Mouse (Mus musculus) limb, embryonic 13.5 days (tissue): ENCODE measurements around the gene L3hypdh. TPM values are rescaled to one million over a fixed set of nuclear protein-coding genes. Genes with fewer than 3 reads are reported as not detected.

Source experiments
- ATAC-seq: fragments of 200-750 bp; cut with Nextera tagmentation; 2 replicates; pipeline ENCODE4 v1.8.0; 2017; ENCODE audit warnings: low read depth, moderate number of reproducible peaks, moderate TSS enrichment; ENCODE audit not compliant: low FRiP score
- H3K27ac ChIP-seq: fragments of 300-500 bp; sonication (generic); 2 replicates; pipeline ENCODE4 v1.5.1; 2015; ENCODE audit warnings: inconsistent platforms, mild to moderate bottlenecking, moderate library complexity
- H3K27me3 ChIP-seq: fragments of 300-500 bp; sonication (generic); 2 replicates; pipeline ENCODE4 v1.6.1; 2015; ENCODE audit warnings: mild to moderate bottlenecking, inconsistent platforms
- H3K36me3 ChIP-seq: fragments of 300-500 bp; sonication (generic); 2 replicates; pipeline ENCODE4 v1.6.1; 2015; ENCODE audit warnings: inconsistent platforms, mild to moderate bottlenecking, moderate library complexity
- H3K4me1 ChIP-seq: fragments of 300-500 bp; sonication (generic); 2 replicates; pipeline ENCODE4 v1.6.1; 2015; ENCODE audit warnings: inconsistent platforms
- H3K4me2 ChIP-seq: fragments of 300-500 bp; sonication (generic); replicated peaks from 2 replicates; pipeline ENCODE4 v1.6.1; 2015; ENCODE audit warnings: inconsistent platforms, mild to moderate bottlenecking, moderate library complexity
- H3K4me3 ChIP-seq: fragments of 300-500 bp; sonication (generic); 2 replicates; pipeline ENCODE4 v1.5.1; 2015; ENCODE audit warnings: moderate library complexity, mild to moderate bottlenecking, inconsistent platforms
- H3K9ac ChIP-seq: fragments of 300-500 bp; sonication (generic); 2 replicates; pipeline ENCODE4 v1.6.1; 2015; ENCODE audit warnings: mild to moderate bottlenecking, inconsistent platforms
- H3K9me3 ChIP-seq: fragments of 300-500 bp; sonication (generic); 2 replicates; pipeline ENCODE4 v1.6.1; 2016; ENCODE audit warnings: inconsistent platforms
- WGBS: fragments of 180-500 bp; shearing (Covaris S2); methylation state at CpG from one replicate; pipeline ENCODE4 v1.1.7; 2015; 5-methylcytosine and 5-hydroxymethylcytosine counted together
- polyA plus RNA-seq: library from polyadenylated mRNA; unstranded; fragments of >200 nt; fragmentation: Nextera tagmentation; extraction: Ambion mirVana; gene quantifications from 2 replicates; pipeline ENCODE4 v1.2.1, GENCODE M21; 2015

L3hypdh gene
- polyA plus RNA-seq = 17.9 and 18.0 TPM in 2 replicates

DNA sequence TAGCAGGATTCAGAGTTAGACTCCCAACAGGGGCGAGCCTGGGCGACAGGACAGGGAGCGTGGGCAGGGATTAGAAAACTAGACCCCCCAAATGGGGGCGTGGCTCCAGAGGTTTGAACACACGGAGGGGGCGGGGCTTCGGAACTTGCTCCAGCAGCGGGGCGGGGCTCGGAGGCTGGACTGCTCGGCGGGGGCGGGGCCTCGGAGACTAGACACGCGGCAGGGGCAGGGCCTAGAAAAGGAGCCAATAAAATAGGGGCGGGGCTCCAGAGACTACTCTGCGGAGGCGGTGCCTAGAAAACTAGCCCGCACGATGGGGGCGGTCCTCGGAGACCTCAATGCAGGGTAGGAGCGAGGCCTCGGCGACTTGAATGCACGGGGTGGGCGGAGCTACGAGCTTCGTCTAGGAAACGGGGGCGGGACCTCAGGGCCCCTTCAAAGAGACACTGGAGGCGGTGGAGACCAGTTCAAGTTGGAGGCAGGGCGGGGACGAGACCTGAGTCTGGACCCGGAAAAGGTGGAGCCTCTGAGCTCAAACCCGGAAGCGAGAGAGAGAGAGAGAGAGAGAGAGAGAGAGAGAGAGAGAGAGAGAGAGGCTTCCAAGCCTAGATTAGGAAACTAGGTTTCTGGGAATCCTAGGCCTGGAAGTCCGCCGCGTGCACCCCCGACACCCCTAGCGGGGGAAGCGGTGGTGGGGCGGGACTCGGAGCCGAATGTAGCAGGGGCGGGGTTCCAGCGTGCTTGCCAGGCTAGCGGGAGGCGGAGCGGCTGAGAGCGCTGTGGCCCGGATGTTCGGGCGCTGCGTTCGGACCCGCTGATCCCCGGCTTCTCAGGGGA is at the start of gene L3hypdh, which contains the start of gene Jkamp:
Gene L3hypdh, minus strand, starts transcription at position 111 of the 837 bp plus-strand sequence.
Gene Jkamp, plus strand, starts transcription at position 261 of the 837 bp plus-strand sequence.
- H3K4me1 ChIP-seq = peaks cover 32% of the 10 kb centered on the region
- H3K4me2 ChIP-seq = peak within 1 kb of the TSS; percentile 88
- H3K36me3 ChIP-seq = peaks cover 6% of the 10 kb centered on the region
- H3K27ac ChIP-seq = peak within 1 kb of the TSS; percentile 94
- under 1% methylated on average over 59 of the region's 60 CpGs for WGBS
- H3K4me3 ChIP-seq = peak within 1 kb of the TSS; percentile 74
- ATAC-seq = peak; percentile 98
- H3K9ac ChIP-seq = peak within 1 kb of the TSS; percentile 84
- H3K27me3 ChIP-seq = no peaks in the 10 kb centered on the region
- H3K9me3 ChIP-seq = no peaks in the 10 kb centered on the region

DNA sequence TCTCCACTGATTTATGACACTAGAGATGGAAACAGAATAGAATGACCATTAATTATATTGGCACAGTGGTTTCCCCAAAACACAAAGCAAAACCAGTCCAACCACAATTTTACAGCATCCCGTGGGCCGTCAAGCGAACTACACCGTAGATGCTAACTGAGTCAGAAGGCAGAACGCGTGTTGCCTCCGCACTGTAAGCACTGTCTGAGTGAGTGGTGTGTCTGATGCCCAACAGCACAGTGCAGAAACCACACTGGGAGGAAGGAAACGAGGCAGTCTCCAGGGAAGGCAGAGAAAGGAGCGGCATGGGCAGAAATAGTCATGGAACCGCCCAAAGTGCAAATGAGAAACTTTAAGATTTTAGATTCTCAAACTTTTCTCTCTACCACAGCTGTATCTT is 44.0 kb upstream of the L3hypdh start:
- Histone ChIP-seq H3K27ac (no peak overlapping the region), H3K4me3 (no peak overlapping the region), H3K36me3 (no peaks in the 10 kb centered on the region), H3K27me3 (no peaks in the 10 kb centered on the region), H3K4me1 (no peaks in the 10 kb centered on the region), H3K4me2 (no peak overlapping the region), H3K9ac (no peak overlapping the region), H3K9me3 (no peaks in the 10 kb centered on the region)
- ATAC-seq = no peak
- WGBS = 90% methylated on average over 10 of the region's 10 CpGs

DNA sequence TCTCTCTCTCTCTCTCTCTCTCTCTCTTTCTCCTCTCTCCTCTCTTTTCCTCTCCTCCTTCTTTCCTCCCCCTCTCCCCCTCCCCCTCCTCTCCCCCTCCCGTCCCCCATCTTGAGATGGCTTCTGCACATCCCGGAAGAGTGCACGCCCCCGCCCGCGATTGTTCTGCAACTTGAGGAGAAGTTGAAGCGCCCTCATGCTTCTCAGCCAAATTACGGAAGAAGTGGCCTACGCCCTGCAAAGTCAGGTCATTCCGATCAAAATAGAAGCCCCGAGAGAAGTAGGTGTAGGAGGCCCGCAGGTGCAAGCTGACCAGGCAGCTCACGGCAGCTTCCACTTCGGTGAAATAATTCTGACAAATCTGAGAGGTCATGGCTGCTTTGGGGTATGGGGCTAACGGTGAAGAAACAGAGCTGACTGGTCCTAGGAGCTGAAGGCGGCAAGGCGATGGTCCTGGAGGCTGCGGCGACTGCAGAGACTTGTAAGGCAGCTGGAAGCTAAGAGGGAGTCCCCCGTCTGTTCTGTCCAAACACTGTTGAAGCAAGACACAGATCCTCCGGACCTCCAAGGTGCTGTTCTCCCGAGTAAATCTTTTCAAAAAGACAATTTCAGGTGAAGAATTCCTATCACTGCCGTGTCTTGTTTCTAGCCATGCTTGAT is 30.6 kb upstream of the L3hypdh start:
- 76% methylated on average over 22 of the region's 23 CpGs for WGBS
- H3K4me2 ChIP-seq = no peak overlapping the region
- 0 out of 2 replicates have a peak, but pooled peaks cover 3% of the 10 kb centered on the region for H3K27me3 ChIP-seq
- H3K4me1 ChIP-seq = no peaks in the 10 kb centered on the region
- H3K36me3 ChIP-seq = no peaks in the 10 kb centered on the region
- H3K9me3 ChIP-seq = no peaks in the 10 kb centered on the region
- H3K27ac ChIP-seq = no peak overlapping the region
- H3K4me3 ChIP-seq = no peak overlapping the region
- H3K9ac ChIP-seq = no peak overlapping the region
- no peak for ATAC-seq

DNA sequence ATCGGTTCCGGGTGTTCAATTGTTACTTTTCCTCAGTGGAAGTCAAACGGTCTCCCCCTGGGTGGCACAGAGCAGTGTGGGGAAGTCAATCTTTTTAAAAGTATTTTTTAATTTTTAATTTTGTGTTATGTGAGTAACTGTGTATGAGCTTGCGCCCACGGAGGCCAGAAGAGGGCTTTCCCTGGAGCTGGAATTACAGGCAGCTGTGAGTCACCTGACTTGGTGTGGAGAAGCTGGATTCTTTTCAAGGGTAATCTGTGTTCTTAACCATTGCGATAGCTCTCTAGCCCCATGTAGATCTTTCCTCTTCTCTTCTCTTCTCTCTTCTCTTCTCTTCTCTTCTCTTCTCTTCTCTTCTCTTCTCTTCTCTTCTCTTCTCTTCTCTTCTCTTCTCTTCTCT is 29.9 kb upstream of the L3hypdh start:
- H3K4me1 ChIP-seq = no peaks in the 10 kb centered on the region
- 0 out of 2 replicates have a peak, but pooled peaks cover 3% of the 10 kb centered on the region for H3K27me3 ChIP-seq
- H3K27ac ChIP-seq = no peak overlapping the region
- no peak overlapping the region for H3K9ac ChIP-seq
- no peaks in the 10 kb centered on the region for H3K9me3 ChIP-seq
- no peak overlapping the region for H3K4me2 ChIP-seq
- no peak for ATAC-seq
- WGBS = 72% methylated on average over 6 of the region's 6 CpGs
- H3K36me3 ChIP-seq = no peaks in the 10 kb centered on the region
- no peak overlapping the region for H3K4me3 ChIP-seq

DNA sequence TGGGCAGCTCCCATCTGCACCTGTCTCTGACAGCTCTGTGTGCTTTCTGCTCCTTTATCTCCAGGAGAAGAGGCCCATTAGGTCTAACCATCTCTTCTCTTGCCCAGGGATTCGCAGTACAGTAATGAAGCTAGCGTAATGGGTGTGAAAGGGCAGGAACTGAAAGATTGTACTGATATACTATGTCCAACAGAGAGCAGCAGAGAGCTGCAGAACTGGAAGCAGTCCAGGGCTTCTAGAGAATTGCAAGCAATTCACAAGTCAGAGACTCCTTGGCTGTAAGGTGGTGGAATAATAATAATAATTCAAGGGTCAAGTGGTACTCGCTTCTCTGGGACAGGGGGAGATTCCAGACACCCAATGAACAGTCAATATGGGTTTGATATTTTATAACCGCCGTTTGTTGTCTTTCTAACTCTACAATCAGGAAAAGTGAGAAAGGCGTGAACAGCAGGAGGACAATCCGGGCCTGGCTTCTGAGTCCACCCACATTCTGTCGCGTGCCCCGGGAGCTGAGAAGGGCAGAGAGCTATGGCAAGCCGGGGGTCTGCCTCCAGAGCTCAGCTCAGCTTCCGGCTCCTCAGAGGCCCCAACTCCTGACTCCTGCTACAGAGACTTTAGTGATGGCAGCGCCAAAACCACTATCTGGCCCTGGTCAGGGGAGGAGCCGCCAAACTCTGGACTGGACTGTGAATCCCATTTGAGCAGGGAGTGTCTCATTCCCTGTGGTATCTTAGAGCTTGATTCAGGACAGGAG is 19.5 kb upstream of the L3hypdh start:
- Histone ChIP-seq H3K27ac (no peak overlapping the region), H3K4me3 (no peak overlapping the region), H3K4me2 (0 out of 2 replicates have a peak overlapping the region, but pooled peaks have one; percentile 14), H3K36me3 (peaks cover 16% of the 10 kb centered on the region), H3K4me1 (no peaks in the 10 kb centered on the region), H3K27me3 (peaks cover 7% of the 10 kb centered on the region; the same call in 1 of the 2 replicates), H3K9ac (no peak overlapping the region), H3K9me3 (no peaks in the 10 kb centered on the region)
- 30% methylated on average over 14 of the region's 14 CpGs for WGBS
- 0 out of 2 replicates have a peak, but pooled peaks have one; percentile 32 for ATAC-seq

DNA sequence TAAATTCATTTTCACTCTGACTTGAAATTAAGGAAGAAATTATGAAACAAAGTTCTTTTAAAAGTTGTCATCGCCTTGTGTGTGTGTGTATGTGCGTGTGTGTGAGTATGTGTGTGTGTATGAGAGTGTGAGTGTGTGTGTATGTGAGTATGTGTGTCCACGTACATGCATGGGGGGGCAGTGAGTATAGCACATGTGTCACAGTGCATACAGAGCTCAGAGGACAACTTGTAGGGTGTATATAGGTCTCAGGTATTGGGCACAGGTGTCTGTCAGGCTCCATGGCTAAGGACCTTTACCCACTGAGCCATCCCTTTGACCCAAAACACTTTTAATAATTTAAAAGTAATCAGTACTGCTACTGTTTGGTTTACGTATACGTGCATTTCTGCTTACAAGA is 18.8 kb upstream of the L3hypdh start:
- Histone ChIP-seq H3K9ac (no peak overlapping the region), H3K36me3 (peaks cover 23% of the 10 kb centered on the region), H3K27ac (no peak overlapping the region), H3K4me3 (no peak overlapping the region), H3K27me3 (peaks cover 7% of the 10 kb centered on the region; the same call in 1 of the 2 replicates), H3K9me3 (no peaks in the 10 kb centered on the region), H3K4me1 (no peaks in the 10 kb centered on the region), H3K4me2 (no peak overlapping the region)
- WGBS = 82% methylated on average over 5 of the region's 5 CpGs
- ATAC-seq = peak; percentile 32; the same call in 1 of the 2 replicates

DNA sequence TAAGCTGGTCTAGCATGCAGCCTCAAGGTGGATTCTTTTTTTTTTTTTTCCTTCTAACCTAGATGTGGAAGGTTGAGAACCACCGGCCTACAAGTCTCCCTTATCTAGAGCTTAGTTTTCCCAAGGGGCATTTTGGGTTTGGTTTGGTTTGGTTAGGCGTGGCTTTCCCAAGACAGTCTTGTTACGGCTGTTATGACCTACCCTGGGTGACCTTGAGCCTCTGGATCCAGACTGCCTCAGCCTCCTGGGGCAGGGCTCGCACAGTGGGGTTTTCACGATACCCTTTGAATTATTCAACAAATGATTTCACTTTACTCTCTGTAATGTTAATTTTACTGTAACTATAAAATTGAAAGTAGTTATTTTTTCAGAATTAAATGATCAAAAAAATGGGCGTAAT is 17.5 kb upstream of the L3hypdh start:
- Histone ChIP-seq H3K9me3 (no peaks in the 10 kb centered on the region), H3K27ac (no peak overlapping the region), H3K36me3 (peaks cover 29% of the 10 kb centered on the region), H3K4me1 (no peaks in the 10 kb centered on the region), H3K4me3 (no peak overlapping the region), H3K27me3 (0 out of 2 replicates have a peak, but pooled peaks cover 3% of the 10 kb centered on the region), H3K9ac (no peak overlapping the region), H3K4me2 (no peak overlapping the region)
- 84% methylated on average over 6 of the region's 6 CpGs for WGBS
- ATAC-seq = no peak

DNA sequence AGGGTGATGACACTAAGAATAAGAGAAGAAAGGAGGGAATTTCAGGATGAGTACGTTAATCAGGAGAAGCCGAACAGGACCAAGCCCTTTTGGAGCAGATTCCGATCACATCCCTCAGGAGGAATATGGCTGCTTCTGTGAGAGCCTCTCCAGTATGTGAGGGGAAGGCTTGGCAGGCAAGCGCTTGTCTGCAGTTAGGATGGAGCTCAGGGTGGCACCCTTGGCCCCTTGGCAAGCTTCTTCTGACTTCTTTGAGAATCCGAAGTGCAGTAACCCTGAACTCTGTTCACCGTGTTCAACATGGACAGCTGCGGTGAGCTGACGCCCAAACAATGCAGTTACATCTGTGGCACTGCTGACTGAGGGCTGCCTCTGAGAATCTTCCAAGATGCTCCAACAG is 11.7 kb upstream of the L3hypdh start:
- Histone ChIP-seq H3K27me3 (no peaks in the 10 kb centered on the region), H3K4me1 (no peaks in the 10 kb centered on the region), H3K4me3 (no peak overlapping the region), H3K9me3 (no peaks in the 10 kb centered on the region), H3K9ac (no peak overlapping the region), H3K36me3 (peaks cover 82% of the 10 kb centered on the region), H3K4me2 (no peak overlapping the region), H3K27ac (no peak overlapping the region)
- 95% methylated on average over 8 of the region's 8 CpGs for WGBS
- no peak for ATAC-seq

DNA sequence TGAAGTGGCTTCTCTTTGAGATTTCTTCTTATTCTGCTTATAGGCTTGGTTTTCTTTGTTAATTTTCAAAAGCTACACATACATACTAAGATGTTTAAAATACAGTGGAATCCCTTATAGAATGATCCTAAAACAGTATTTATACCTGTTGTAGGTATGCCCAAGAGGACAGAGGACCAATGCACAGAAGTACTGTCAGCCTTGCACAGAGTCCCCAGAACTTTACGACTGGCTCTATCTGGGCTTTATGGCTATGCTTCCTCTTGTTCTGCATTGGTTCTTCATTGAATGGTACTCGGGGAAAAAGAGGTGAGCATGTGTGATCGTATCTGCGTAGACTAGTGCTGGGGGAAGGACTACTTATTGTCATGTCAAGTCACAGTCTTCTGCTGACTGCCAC is 4.6 kb upstream of the L3hypdh start:
- no peak overlapping the region for H3K9ac ChIP-seq
- ATAC-seq = no peak

DNA sequence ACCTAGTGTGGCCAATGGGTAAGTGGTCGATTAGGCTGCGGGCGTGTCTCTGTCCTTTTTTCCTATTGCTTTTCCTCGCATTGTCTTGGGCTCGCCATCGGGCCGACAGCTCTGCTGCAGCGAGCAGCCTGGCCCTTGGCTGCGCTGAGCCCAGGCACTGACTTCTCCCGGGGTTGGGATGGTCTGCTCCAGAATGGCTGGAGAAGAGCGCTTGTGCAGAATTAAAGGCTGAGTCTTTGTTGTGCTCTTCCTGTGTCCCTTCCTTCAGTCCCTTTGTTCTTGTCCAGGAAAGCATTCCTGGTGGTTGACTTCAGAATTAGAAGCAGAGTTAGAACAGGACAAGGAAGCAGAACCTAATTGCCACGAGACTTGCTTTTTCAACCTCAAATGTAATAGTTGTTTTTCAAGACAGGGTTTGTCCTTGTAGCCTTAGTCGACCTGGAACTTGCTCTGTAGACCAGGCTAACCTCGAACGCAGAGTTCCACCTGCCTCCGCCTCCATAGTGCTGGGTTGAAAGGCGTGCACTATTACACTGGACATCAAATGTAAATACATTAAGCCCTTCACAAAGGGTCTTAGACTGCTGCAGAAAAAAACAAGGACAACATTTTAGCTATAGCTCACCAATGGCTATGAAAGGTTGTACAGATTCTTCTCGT is 1.1 kb upstream of the L3hypdh start:
- Histone ChIP-seq H3K27ac (peak overlapping the region; percentile 94), H3K9ac (peak overlapping the region; percentile 84), H3K36me3 (peaks cover 9% of the 10 kb centered on the region), H3K27me3 (no peaks in the 10 kb centered on the region), H3K4me1 (peaks cover 32% of the 10 kb centered on the region), H3K4me3 (peak overlapping the region; percentile 74), H3K9me3 (no peaks in the 10 kb centered on the region), H3K4me2 (peak overlapping the region; percentile 74)
- ATAC-seq = no peak
- 2% methylated on average over 18 of the region's 18 CpGs for WGBS

More for the DNA sequence above, 4.6 kb upstream of the L3hypdh start:
- Histone ChIP-seq H3K4me3 (no peak overlapping the region), H3K36me3 (peaks cover 43% of the 10 kb centered on the region), H3K4me2 (no peak overlapping the region), H3K4me1 (peaks cover 16% of the 10 kb centered on the region), H3K27ac (no peak overlapping the region), H3K9me3 (no peaks in the 10 kb centered on the region), H3K27me3 (no peaks in the 10 kb centered on the region)
- WGBS = 89% methylated on average over 4 of the region's 4 CpGs

DNA sequence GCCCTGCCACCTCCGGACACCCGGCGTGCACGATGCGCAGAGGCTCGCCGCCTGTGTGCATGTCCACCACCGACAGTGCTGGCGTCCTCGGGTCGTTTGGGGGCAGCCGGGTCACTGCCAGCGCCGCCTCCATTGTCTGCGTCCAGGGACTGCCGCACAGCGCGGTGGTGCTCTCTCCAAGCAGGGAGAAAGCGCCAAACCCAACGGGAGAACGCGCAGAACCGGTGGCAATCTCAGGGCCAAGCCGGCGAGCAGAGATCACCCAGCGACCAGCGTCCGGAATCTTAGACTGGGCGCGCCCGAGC is 263 bp downstream of the L3hypdh start:
- H3K36me3 ChIP-seq = peaks cover 2% of the 10 kb centered on the region; the same call in 1 of the 2 replicates
- no peaks in the 10 kb centered on the region for H3K9me3 ChIP-seq
- peak overlapping the region; percentile 81 for H3K9ac ChIP-seq
- 0% methylated on average over 31 of the region's 31 CpGs for WGBS
- H3K4me2 ChIP-seq = peak overlapping the region; percentile 88
- no peak; the same call in 1 of the 2 replicates for ATAC-seq
- H3K4me3 ChIP-seq = peak overlapping the region; percentile 74
- H3K27me3 ChIP-seq = no peaks in the 10 kb centered on the region
- H3K27ac ChIP-seq = peak overlapping the region; percentile 79
- peaks cover 32% of the 10 kb centered on the region for H3K4me1 ChIP-seq
